Mouse (Mus musculus) G1E (cell line): Measurements from ENCODE around the gene Gtf2a1.

Experiments
- CTCF ChIP-seq: IDR thresholded peaks from 2 replicates; pipeline ENCODE4 v1.5.1; 2012; ENCODE audit warnings: low read depth, low read length, inconsistent platforms, mixed read lengths
- GATA1 ChIP-seq: IDR thresholded peaks from 2 replicates; pipeline ENCODE4 v1.6.1; 2012; ENCODE audit warnings: borderline replicate concordance, low read length, inconsistent platforms, mixed read lengths
- TAL1 ChIP-seq: conservative IDR thresholded peaks from 2 replicates; pipeline ENCODE4 v1.6.1; 2012; ENCODE audit warnings: low read depth, low read length, inconsistent platforms, mixed read lengths

DNA sequence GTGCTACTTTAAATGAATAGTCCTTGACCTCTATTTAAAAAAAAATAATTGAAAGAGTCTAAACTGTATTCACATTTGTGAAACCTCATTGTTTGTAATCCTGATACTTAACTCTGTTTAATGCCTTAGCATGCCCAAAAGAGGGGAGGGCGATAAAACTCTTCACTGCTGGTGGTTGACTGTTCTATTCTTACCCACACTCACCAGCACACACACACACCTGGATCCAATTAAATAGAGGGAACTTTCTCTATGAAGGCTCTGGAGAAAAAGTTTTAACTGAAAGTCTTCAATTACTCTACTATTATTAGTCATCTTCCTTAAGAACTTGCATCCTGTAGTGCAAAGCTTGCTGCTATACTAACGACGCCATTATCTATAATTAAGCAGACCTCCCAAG lies 72.5 kb downstream of the Gtf2a1 start:
- TF ChIP-seq GATA1 (no peak), CTCF (no peak), TAL1 (no peak)
